Mouse (Mus musculus): Measurements from ENCODE around the gene Fam160a1. TPM values are rescaled to one million over a fixed set of nuclear protein-coding genes. Genes with fewer than 3 reads are reported as not detected.

Fam160a1 gene
- polyA plus RNA-seq, 1 experiment from 2014 or later = 0.60 TPM

GRCm38 (mm10) chr3:85635126-85635419, 182.0 kb downstream of the Fam160a1 start:
- H3K9me3 ChIP-seq (ENCODE audit: control insufficient read depth, low read length) = no peaks in the 10 kb centered on the region
- ATAC-seq (replicated peaks; ENCODE audit: low FRiP score) = no peak
- H3K9ac ChIP-seq (ENCODE audit: low read depth, low read length) = no peak overlapping the region

GRCm38 (mm10) chr3:85634389-85635125, 182.5 kb downstream of the Fam160a1 start:
- 87% methylated on average over 8 of the region's 8 CpGs for WGBS

More at GRCm38 (mm10) chr3:85635126-85635419, 182.0 kb downstream of the Fam160a1 start:
- WGBS = 78% methylated on average over 2 of the region's 2 CpGs
- no peak overlapping the region for H3K27ac ChIP-seq (ENCODE audit: low read depth, low read length)
- no peak for DNase-seq (ENCODE audit: low spot score)
- H3K4me1 ChIP-seq (replicated peaks; ENCODE audit: control insufficient read depth, insufficient read depth, low read length) = no peaks in the 10 kb centered on the region
- no peak overlapping the region for H3K4me3 ChIP-seq (ENCODE audit: low read depth, low read length)
- H3K27me3 ChIP-seq (replicated peaks; ENCODE audit: control insufficient read depth, insufficient read depth, low read length) = no peaks in the 10 kb centered on the region
- no peak overlapping the region for H3K4me2 ChIP-seq
- no peaks in the 10 kb centered on the region for H3K36me3 ChIP-seq (ENCODE audit: control insufficient read depth, insufficient read depth, low read length)

GRCm38 (mm10) chr3:85633733-85634132, 183.4 kb downstream of the Fam160a1 start:
- H3K4me3 ChIP-seq (ENCODE audit: low read depth, low read length) = no peak overlapping the region
- WGBS = 84% methylated on average over 2 of the region's 2 CpGs
- H3K9me3 ChIP-seq (ENCODE audit: control insufficient read depth, low read length) = no peaks in the 10 kb centered on the region
- H3K27ac ChIP-seq (ENCODE audit: low read depth, low read length) = no peak overlapping the region
- no peaks in the 10 kb centered on the region for H3K4me1 ChIP-seq (replicated peaks; ENCODE audit: control insufficient read depth, insufficient read depth, low read length)
- H3K27me3 ChIP-seq (replicated peaks; ENCODE audit: control insufficient read depth, insufficient read depth, low read length) = no peaks in the 10 kb centered on the region
- H3K4me2 ChIP-seq = no peak overlapping the region
- ATAC-seq (replicated peaks; ENCODE audit: low FRiP score) (no peak), DNase-seq (ENCODE audit: low spot score) (no peak)
- no peak overlapping the region for H3K9ac ChIP-seq (ENCODE audit: low read depth, low read length)
- no peaks in the 10 kb centered on the region; the same call in 1 of the 2 replicates for H3K36me3 ChIP-seq (ENCODE audit: control insufficient read depth, insufficient read depth, low read length)

More at GRCm38 (mm10) chr3:85634389-85635125, 182.5 kb downstream of the Fam160a1 start:
- no peak for DNase-seq (ENCODE audit: low spot score)
- no peaks in the 10 kb centered on the region for H3K4me1 ChIP-seq (replicated peaks; ENCODE audit: control insufficient read depth, insufficient read depth, low read length)
- H3K4me2 ChIP-seq = no peak overlapping the region
- H3K27me3 ChIP-seq (replicated peaks; ENCODE audit: control insufficient read depth, insufficient read depth, low read length) = no peaks in the 10 kb centered on the region
- no peak overlapping the region for H3K27ac ChIP-seq (ENCODE audit: low read depth, low read length)
- no peak for ATAC-seq (replicated peaks; ENCODE audit: low FRiP score)
- no peaks in the 10 kb centered on the region for H3K9me3 ChIP-seq (ENCODE audit: control insufficient read depth, low read length)
- H3K4me3 ChIP-seq (ENCODE audit: low read depth, low read length) = no peak overlapping the region
- H3K9ac ChIP-seq (ENCODE audit: low read depth, low read length) = no peak overlapping the region
- H3K36me3 ChIP-seq (ENCODE audit: control insufficient read depth, insufficient read depth, low read length) = no peaks in the 10 kb centered on the region

- Histone ChIP-seq H3K27me3 (replicated peaks; ENCODE audit: control insufficient read depth, insufficient read depth, low read length) (no peaks in the 10 kb centered on the region), H3K4me1 (replicated peaks; ENCODE audit: control insufficient read depth, insufficient read depth, low read length) (no peaks in the 10 kb centered on the region), H3K4me2 (no peak overlapping the region), H3K36me3 (ENCODE audit: control insufficient read depth, insufficient read depth, low read length) (no peaks in the 10 kb centered on the region; the same call in 1 of the 2 replicates), H3K9me3 (ENCODE audit: control insufficient read depth, low read length) (no peaks in the 10 kb centered on the region), H3K9ac (ENCODE audit: low read depth, low read length) (no peak overlapping the region), H3K4me3 (ENCODE audit: low read depth, low read length) (no peak overlapping the region), H3K27ac (ENCODE audit: low read depth, low read length) (no peak overlapping the region)
- WGBS = 93% methylated on average over 4 of the region's 4 CpGs
- no peak for DNase-seq (ENCODE audit: low spot score)
- no peak for ATAC-seq (replicated peaks; ENCODE audit: low FRiP score)
These were observed 187.1 kb downstream of the Fam160a1 start for GRCm38 (mm10) chr3:85629895-85630510.

DNA sequence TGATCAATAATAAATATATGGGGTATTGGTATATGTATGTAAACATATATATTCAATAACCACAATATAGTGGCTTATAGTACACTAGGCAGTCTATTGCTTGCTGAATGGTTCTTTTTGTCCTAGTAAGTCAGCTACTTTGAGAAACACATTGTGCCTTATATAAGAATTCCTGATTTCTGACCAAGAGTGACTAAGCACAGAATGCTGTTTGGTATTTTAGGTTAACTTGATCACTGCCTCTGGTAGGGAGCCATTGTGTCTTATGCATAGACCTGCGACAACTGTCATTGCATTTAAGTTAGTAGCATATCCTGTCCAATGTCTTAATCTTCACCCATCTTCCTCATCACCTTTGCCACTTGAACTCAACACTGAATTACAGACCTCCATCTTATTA, 197.3 kb downstream of the Fam160a1 start:
- no peaks in the 10 kb centered on the region for H3K27me3 ChIP-seq (replicated peaks; ENCODE audit: control insufficient read depth, insufficient read depth, low read length)
- no peaks in the 10 kb centered on the region for H3K36me3 ChIP-seq (ENCODE audit: control insufficient read depth, insufficient read depth, low read length)
- no peak for DNase-seq (ENCODE audit: low spot score)
- no peak overlapping the region for H3K4me2 ChIP-seq
- 92% methylated on average over 1 of the region's 1 CpGs for WGBS
- H3K27ac ChIP-seq (ENCODE audit: low read depth, low read length) = no peak overlapping the region
- no peak for ATAC-seq (replicated peaks; ENCODE audit: low FRiP score)
- H3K4me3 ChIP-seq (ENCODE audit: low read depth, low read length) = no peak overlapping the region
- no peaks in the 10 kb centered on the region for H3K9me3 ChIP-seq (ENCODE audit: control insufficient read depth, low read length)
- no peaks in the 10 kb centered on the region for H3K4me1 ChIP-seq (replicated peaks; ENCODE audit: control insufficient read depth, insufficient read depth, low read length)
- H3K9ac ChIP-seq (ENCODE audit: low read depth, low read length) = no peak overlapping the region

GRCm38 (mm10) chr3:85619345-85619744, 197.7 kb downstream of the Fam160a1 start:
- no peaks in the 10 kb centered on the region for H3K27me3 ChIP-seq (replicated peaks; ENCODE audit: control insufficient read depth, insufficient read depth, low read length)
- H3K9ac ChIP-seq (ENCODE audit: low read depth, low read length) = no peak overlapping the region
- no peak overlapping the region for H3K27ac ChIP-seq (ENCODE audit: low read depth, low read length)
- H3K9me3 ChIP-seq (ENCODE audit: control insufficient read depth, low read length) = no peaks in the 10 kb centered on the region
- no peaks in the 10 kb centered on the region for H3K36me3 ChIP-seq (ENCODE audit: control insufficient read depth, insufficient read depth, low read length)
- no peaks in the 10 kb centered on the region for H3K4me1 ChIP-seq (replicated peaks; ENCODE audit: control insufficient read depth, insufficient read depth, low read length)
- no peak overlapping the region for H3K4me3 ChIP-seq (ENCODE audit: low read depth, low read length)
- no peak overlapping the region for H3K4me2 ChIP-seq
- no peak for DNase-seq (ENCODE audit: low spot score)
- ATAC-seq (replicated peaks; ENCODE audit: low FRiP score) = no peak
- WGBS = 85% methylated on average over 5 of the region's 5 CpGs

- H3K9ac ChIP-seq (ENCODE audit: low read depth, low read length) = no peak overlapping the region
- H3K4me3 ChIP-seq (ENCODE audit: low read depth, low read length) = no peak overlapping the region
- WGBS = 84% methylated on average over 6 of the region's 6 CpGs
- H3K9me3 ChIP-seq (ENCODE audit: control insufficient read depth, low read length) = no peaks in the 10 kb centered on the region
- H3K4me2 ChIP-seq = no peak overlapping the region
- no peak for DNase-seq (ENCODE audit: low spot score)
- no peaks in the 10 kb centered on the region for H3K27me3 ChIP-seq (replicated peaks; ENCODE audit: control insufficient read depth, insufficient read depth, low read length)
- H3K4me1 ChIP-seq (replicated peaks; ENCODE audit: control insufficient read depth, insufficient read depth, low read length) = no peaks in the 10 kb centered on the region
- no peaks in the 10 kb centered on the region for H3K36me3 ChIP-seq (ENCODE audit: control insufficient read depth, insufficient read depth, low read length)
- no peak for ATAC-seq (replicated peaks; ENCODE audit: low FRiP score)
- no peak overlapping the region for H3K27ac ChIP-seq (ENCODE audit: low read depth, low read length)
These were observed 198.2 kb downstream of the Fam160a1 start for GRCm38 (mm10) chr3:85618885-85619284.

- ATAC-seq (replicated peaks; ENCODE audit: low FRiP score) = peak; percentile 70; the same call in 1 of the 2 replicates
- Histone ChIP-seq H3K36me3 (ENCODE audit: control insufficient read depth, insufficient read depth, low read length) (0 out of 2 replicates have a peak, but pooled peaks cover 5% of the 10 kb centered on the region), H3K27ac (ENCODE audit: low read depth, low read length) (no peak overlapping the region), H3K9ac (ENCODE audit: low read depth, low read length) (no peak overlapping the region), H3K4me3 (ENCODE audit: low read depth, low read length) (no peak overlapping the region), H3K27me3 (replicated peaks; ENCODE audit: control insufficient read depth, insufficient read depth, low read length) (no peaks in the 10 kb centered on the region), H3K4me2 (no peak overlapping the region), H3K4me1 (replicated peaks; ENCODE audit: control insufficient read depth, insufficient read depth, low read length) (no peaks in the 10 kb centered on the region), H3K9me3 (ENCODE audit: control insufficient read depth, low read length) (no peaks in the 10 kb centered on the region)
- no peak for DNase-seq (ENCODE audit: low spot score)
- 74% methylated on average over 1 of the region's 1 CpGs for WGBS
These were observed 200.7 kb downstream of the Fam160a1 start for GRCm38 (mm10) chr3:85616389-85616788.

Data from liver, embryonic 11.5 days (tissue).